Mouse (Mus musculus): Measurements from ENCODE around the gene Mybpc3. TPM values are rescaled to one million over a fixed set of nuclear protein-coding genes. Genes with fewer than 3 reads are reported as not detected.
A peak's percentile ranks its signal among the peaks of the same experiment; 100 is the strongest.
"Not testable (repeated sequence)": the region's sequence is repeated elsewhere in the genome, so short reads cannot be mapped to it uniquely, and the experiment has no call there.

Mybpc3 gene
- polyA plus RNA-seq, 1 experiment from 2014 or later, result 22.3 TPM

GRCm38 (mm10) chr2:91090827-91091226, 27.1 kb upstream of the Mybpc3 start:
- Histone ChIP-seq H3K4me2 (no peak overlapping the region), H3K4me3 (no peak overlapping the region), H3K9me3 (no peaks in the 10 kb centered on the region), H3K9ac (no peak overlapping the region), H3K27me3 (no peaks in the 10 kb centered on the region), H3K27ac (no peak overlapping the region), H3K36me3 (no peaks in the 10 kb centered on the region), H3K4me1 (no peaks in the 10 kb centered on the region)
- WGBS, result 59% methylated on average over 6 of the region's 6 CpGs
- ATAC-seq (ENCODE audit: borderline replicate concordance, extremely low read depth, low FRiP score, low TSS enrichment), result no peak

- no peaks in the 10 kb centered on the region for H3K4me1 ChIP-seq
- no peaks in the 10 kb centered on the region for H3K9me3 ChIP-seq
- H3K9ac ChIP-seq, result no peak overlapping the region
- H3K36me3 ChIP-seq, result no peaks in the 10 kb centered on the region
- H3K27me3 ChIP-seq, result no peaks in the 10 kb centered on the region
- no peak overlapping the region for H3K4me3 ChIP-seq
- no peak overlapping the region for H3K4me2 ChIP-seq
- 67% methylated on average over 14 of the region's 14 CpGs for WGBS
- H3K27ac ChIP-seq, result no peak overlapping the region
- no peak for ATAC-seq (ENCODE audit: borderline replicate concordance, extremely low read depth, low FRiP score, low TSS enrichment)
These were observed 21.4 kb upstream of the Mybpc3 start for GRCm38 (mm10) chr2:91096524-91096923.

GRCm38 (mm10) chr2:91097015-91097414, 20.9 kb upstream of the Mybpc3 start:
- Histone ChIP-seq H3K9ac (no peak overlapping the region), H3K4me3 (no peak overlapping the region), H3K9me3 (no peaks in the 10 kb centered on the region), H3K4me2 (no peak overlapping the region), H3K4me1 (no peaks in the 10 kb centered on the region), H3K36me3 (no peaks in the 10 kb centered on the region), H3K27ac (no peak overlapping the region), H3K27me3 (no peaks in the 10 kb centered on the region)
- whole genome bisulfite sequencing, result 74% methylated on average over 10 of the region's 10 CpGs
- no peak for ATAC-seq (ENCODE audit: borderline replicate concordance, extremely low read depth, low FRiP score, low TSS enrichment)

GRCm38 (mm10) chr2:91098156-91098555, 19.8 kb upstream of the Mybpc3 start:
- H3K4me1 ChIP-seq, result no peaks in the 10 kb centered on the region
- ATAC-seq (ENCODE audit: borderline replicate concordance, extremely low read depth, low FRiP score, low TSS enrichment), result no peak

DNA sequence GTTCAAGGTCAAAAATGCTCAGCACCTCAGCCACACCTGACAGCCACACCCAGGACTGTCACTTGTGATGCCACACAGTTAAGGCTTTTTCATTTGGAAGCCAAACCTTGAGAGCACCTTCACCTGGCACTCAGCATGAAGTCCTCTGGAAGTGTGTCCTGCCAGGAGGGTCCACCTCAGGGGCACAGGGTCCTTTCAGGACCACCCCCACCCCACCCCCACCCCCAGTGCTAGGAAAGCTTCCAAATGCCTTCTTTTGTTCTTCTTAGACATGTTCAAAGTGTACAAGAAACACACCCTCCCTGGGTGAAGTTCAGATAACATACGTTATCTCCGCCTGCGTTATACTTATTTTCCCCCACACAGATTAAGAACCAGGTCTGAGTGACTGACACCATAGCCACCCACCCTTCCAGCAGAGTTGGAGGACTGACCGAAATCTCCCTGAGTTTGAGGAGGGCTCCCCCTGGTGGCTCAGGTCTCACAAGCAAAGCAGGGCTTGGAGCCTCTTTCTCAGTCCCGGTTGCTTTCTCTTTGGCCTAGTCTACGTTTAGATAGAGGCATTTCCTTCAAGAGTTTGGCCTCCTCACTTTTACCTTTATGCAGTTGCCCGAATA, 16.7 kb upstream of the Mybpc3 start:
- Histone ChIP-seq H3K4me2 (no peak overlapping the region), H3K9ac (peak overlapping the region; percentile 22; the same call in 1 of the 2 replicates), H3K9me3 (no peaks in the 10 kb centered on the region), H3K4me3 (no peak overlapping the region), H3K27me3 (no peaks in the 10 kb centered on the region), H3K27ac (no peak overlapping the region), H3K4me1 (no peaks in the 10 kb centered on the region), H3K36me3 (no peaks in the 10 kb centered on the region)
- 4% methylated on average over 7 of the region's 7 CpGs for WGBS
- ATAC-seq (ENCODE audit: borderline replicate concordance, extremely low read depth, low FRiP score, low TSS enrichment), result peak; percentile 77

More at GRCm38 (mm10) chr2:91098156-91098555, 19.8 kb upstream of the Mybpc3 start:
- H3K9ac ChIP-seq, result no peak overlapping the region
- H3K36me3 ChIP-seq, result no peaks in the 10 kb centered on the region
- H3K4me3 ChIP-seq, result no peak overlapping the region
- no peaks in the 10 kb centered on the region for H3K9me3 ChIP-seq
- no peaks in the 10 kb centered on the region for H3K27me3 ChIP-seq
- no peak overlapping the region for H3K27ac ChIP-seq
- 67% methylated on average over 2 of the region's 2 CpGs for WGBS
- H3K4me2 ChIP-seq, result no peak overlapping the region

- no peak overlapping the region for H3K27ac ChIP-seq
- WGBS, result 79% methylated on average over 3 of the region's 3 CpGs
- H3K9ac ChIP-seq, result no peak overlapping the region
- H3K9me3 ChIP-seq, result no peaks in the 10 kb centered on the region
- no peaks in the 10 kb centered on the region for H3K36me3 ChIP-seq
- ATAC-seq (ENCODE audit: borderline replicate concordance, extremely low read depth, low FRiP score, low TSS enrichment), result no peak
- H3K4me3 ChIP-seq, result no peak overlapping the region
- no peak overlapping the region for H3K4me2 ChIP-seq
- H3K27me3 ChIP-seq, result no peaks in the 10 kb centered on the region
- H3K4me1 ChIP-seq, result peaks cover 4% of the 10 kb centered on the region; the same call in 1 of the 2 replicates
These were observed 9.8 kb upstream of the Mybpc3 start for GRCm38 (mm10) chr2:91108156-91108555.

DNA sequence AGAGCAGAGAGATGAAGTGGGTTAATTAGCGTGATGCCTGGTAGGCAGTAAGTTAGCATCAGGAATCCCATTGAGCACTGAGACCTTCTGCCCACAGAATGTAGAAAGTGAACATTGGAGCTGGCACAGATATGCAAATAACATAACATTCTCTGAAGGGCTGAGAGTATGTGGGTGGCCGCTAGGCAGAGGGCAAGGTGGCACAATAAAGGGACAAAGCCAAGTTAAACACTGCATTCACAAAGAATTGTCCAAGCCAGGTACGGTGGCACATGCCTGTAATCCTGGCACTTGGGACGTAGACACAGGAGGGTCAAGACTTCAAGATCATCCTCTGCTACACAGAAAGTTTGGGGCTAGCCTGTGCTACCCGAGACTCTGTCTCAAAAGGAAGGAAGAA, 8.7 kb upstream of the Mybpc3 start:
- 77% methylated on average over 5 of the region's 5 CpGs for WGBS
- no peak overlapping the region for H3K4me2 ChIP-seq
- no peak overlapping the region for H3K9ac ChIP-seq
- peaks cover 4% of the 10 kb centered on the region; the same call in 1 of the 2 replicates for H3K4me1 ChIP-seq
- H3K27me3 ChIP-seq, result no peaks in the 10 kb centered on the region
- no peak for ATAC-seq (ENCODE audit: borderline replicate concordance, extremely low read depth, low FRiP score, low TSS enrichment)
- H3K9me3 ChIP-seq, result no peaks in the 10 kb centered on the region
- H3K4me3 ChIP-seq, result no peak overlapping the region
- no peak overlapping the region for H3K27ac ChIP-seq
- H3K36me3 ChIP-seq, result no peaks in the 10 kb centered on the region

DNA sequence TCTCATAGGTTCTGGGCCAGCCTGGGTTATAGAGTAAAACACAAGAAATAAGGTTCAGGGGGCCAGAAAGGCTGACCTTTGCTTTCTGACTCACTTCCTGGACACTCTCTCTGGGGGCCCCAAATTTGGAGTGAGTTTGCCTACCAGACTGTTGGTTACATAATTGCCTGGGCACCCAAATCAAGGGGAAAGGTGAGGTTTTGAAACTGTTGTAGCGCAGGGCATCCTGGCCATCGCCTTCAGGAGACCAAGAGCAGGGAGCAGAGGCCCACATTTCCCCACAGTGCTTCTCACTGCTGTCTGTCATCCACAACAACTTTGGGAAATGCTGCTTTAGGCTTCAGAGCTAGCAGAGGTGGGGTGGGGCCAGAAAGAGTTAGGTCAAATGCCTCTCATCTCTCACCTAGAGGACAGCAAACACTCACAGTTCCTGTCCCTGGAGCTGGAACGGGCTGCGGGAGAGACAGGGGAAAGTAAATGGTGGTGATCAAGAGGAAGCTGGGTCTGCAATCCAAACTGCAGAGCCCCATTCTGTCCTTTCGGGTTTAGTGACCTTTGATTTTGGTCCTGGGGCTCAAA, 8.0 kb upstream of the Mybpc3 start:
- no peak overlapping the region for H3K4me2 ChIP-seq
- H3K9ac ChIP-seq, result no peak overlapping the region
- H3K4me3 ChIP-seq, result no peak overlapping the region
- H3K9me3 ChIP-seq, result no peaks in the 10 kb centered on the region
- H3K36me3 ChIP-seq, result no peaks in the 10 kb centered on the region
- H3K27ac ChIP-seq, result no peak overlapping the region
- no peak for ATAC-seq (ENCODE audit: borderline replicate concordance, extremely low read depth, low FRiP score, low TSS enrichment)
- 76% methylated on average over 5 of the region's 5 CpGs for WGBS
- H3K27me3 ChIP-seq, result no peaks in the 10 kb centered on the region
- H3K4me1 ChIP-seq, result peaks cover 4% of the 10 kb centered on the region; the same call in 1 of the 2 replicates

DNA sequence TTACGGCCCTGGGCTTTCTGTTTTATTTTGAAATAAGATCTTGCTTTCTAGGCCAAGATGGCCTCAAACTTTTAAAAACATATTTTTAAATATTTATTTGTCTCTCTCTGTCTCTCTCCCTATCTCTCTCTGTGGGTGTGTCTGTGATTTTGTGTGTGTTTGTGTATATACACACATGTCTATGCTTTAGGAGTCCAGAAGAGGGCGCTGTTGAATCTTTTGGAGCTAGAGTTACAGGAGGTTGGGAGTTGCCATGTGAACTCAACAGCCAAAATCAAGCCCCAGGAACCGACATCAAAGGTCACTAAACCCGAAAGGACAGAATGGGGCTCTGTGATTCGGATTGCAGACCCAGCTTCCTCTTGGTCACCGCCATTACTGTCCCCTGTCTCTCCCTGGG, 7.5 kb upstream of the Mybpc3 start:
- Histone ChIP-seq H3K9ac (no peak overlapping the region), H3K9me3 (no peaks in the 10 kb centered on the region), H3K36me3 (no peaks in the 10 kb centered on the region), H3K4me2 (no peak overlapping the region), H3K4me3 (no peak overlapping the region), H3K27me3 (no peaks in the 10 kb centered on the region), H3K27ac (no peak overlapping the region), H3K4me1 (peaks cover 6% of the 10 kb centered on the region)
- WGBS, result 72% methylated on average over 6 of the region's 6 CpGs
- no peak for ATAC-seq (ENCODE audit: borderline replicate concordance, extremely low read depth, low FRiP score, low TSS enrichment)

- WGBS, result 83% methylated on average over 3 of the region's 3 CpGs
- ATAC-seq (ENCODE audit: borderline replicate concordance, extremely low read depth, low FRiP score, low TSS enrichment), result not testable (repeated sequence)
These were observed 6.1 kb upstream of the Mybpc3 start for GRCm38 (mm10) chr2:91111832-91112231.

GRCm38 (mm10) chr2:91112491-91112890, 5.5 kb upstream of the Mybpc3 start:
- Histone ChIP-seq H3K36me3 (no peaks in the 10 kb centered on the region), H3K27ac (no peak overlapping the region), H3K4me1 (peaks cover 13% of the 10 kb centered on the region), H3K9ac (no peak overlapping the region), H3K4me2 (no peak overlapping the region), H3K4me3 (no peak overlapping the region), H3K9me3 (no peaks in the 10 kb centered on the region), H3K27me3 (no peaks in the 10 kb centered on the region)
- ATAC-seq (ENCODE audit: borderline replicate concordance, extremely low read depth, low FRiP score, low TSS enrichment), result no peak
- WGBS, result 37% methylated on average over 4 of the region's 4 CpGs

More at GRCm38 (mm10) chr2:91111832-91112231, 6.1 kb upstream of the Mybpc3 start:
- H3K9me3 ChIP-seq, H3K9ac ChIP-seq, H3K27me3 ChIP-seq, H3K4me3 ChIP-seq, H3K36me3 ChIP-seq, H3K4me2 ChIP-seq, H3K27ac ChIP-seq: not testable (repeated sequence)
- H3K4me1 ChIP-seq, result peaks cover 13% of the 10 kb centered on the region

DNA sequence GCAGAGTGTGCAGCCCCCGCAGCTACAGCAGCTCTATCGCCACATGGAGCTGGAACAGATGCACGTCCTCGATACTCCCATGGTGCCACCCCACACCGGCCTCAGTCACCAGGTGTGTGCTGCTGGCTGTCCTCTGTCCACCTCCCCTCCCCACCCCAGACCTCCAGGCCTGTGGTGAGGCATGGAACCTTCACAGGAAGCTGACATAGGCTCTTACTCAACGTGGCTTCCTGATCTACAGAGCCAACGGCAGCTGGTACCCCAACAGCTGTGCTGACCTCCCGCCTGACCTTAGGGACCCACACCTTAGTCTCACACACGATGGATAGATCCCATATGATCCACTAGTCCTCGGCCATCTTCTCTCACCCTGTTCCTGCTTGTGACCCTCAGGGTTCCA, 4.6 kb upstream of the Mybpc3 start:
- Histone ChIP-seq H3K27me3 (no peaks in the 10 kb centered on the region), H3K4me1 (peaks cover 13% of the 10 kb centered on the region), H3K4me3 (no peak overlapping the region), H3K9me3 (no peaks in the 10 kb centered on the region), H3K4me2 (no peak overlapping the region), H3K36me3 (no peaks in the 10 kb centered on the region), H3K27ac (no peak overlapping the region), H3K9ac (no peak overlapping the region)
- no peak for ATAC-seq (ENCODE audit: borderline replicate concordance, extremely low read depth, low FRiP score, low TSS enrichment)
- 65% methylated on average over 10 of the region's 10 CpGs for WGBS
